Mouse (Mus musculus) liver, embryonic 15.5 days (tissue): ENCODE data around the gene Fosl1. TPM values are rescaled to one million over a fixed set of nuclear protein-coding genes. Genes with fewer than 3 reads are reported as not detected.

Source experiments
- ATAC-seq: fragments of 200-750 bp; cut with Nextera tagmentation; 2 replicates; pipeline ENCODE4 v1.8.0; 2017; ENCODE audit warnings: moderate number of reproducible peaks, mild to moderate bottlenecking, moderate library complexity; ENCODE audit not compliant: insufficient read depth
- H3K27ac ChIP-seq: fragments of 300-500 bp; sonication (generic); replicated peaks from 2 replicates; pipeline ENCODE4 v1.5.1; 2015; ENCODE audit warnings: mild to moderate bottlenecking, inconsistent platforms
- H3K27me3 ChIP-seq: fragments of 300-500 bp; sonication (generic); 2 replicates; pipeline ENCODE4 v1.6.1; 2015; ENCODE audit warnings: mild to moderate bottlenecking, inconsistent platforms
- H3K36me3 ChIP-seq: fragments of 300-500 bp; sonication (generic); replicated peaks from 2 replicates; pipeline ENCODE4 v1.6.1; 2015; ENCODE audit warnings: moderate library complexity, mild to moderate bottlenecking, inconsistent platforms
- H3K4me1 ChIP-seq: fragments of 300-500 bp; sonication (generic); replicated peaks from 2 replicates; pipeline ENCODE4 v1.6.1; 2015; ENCODE audit warnings: inconsistent platforms
- H3K4me2 ChIP-seq: fragments of 300-500 bp; sonication (generic); 2 replicates; pipeline ENCODE4 v1.6.1; 2015; ENCODE audit warnings: moderate library complexity, mild to moderate bottlenecking, inconsistent platforms
- H3K4me3 ChIP-seq: fragments of 300-500 bp; sonication (generic); replicated peaks from 2 replicates; pipeline ENCODE4 v1.5.1; 2015; ENCODE audit warnings: mild to moderate bottlenecking, inconsistent platforms
- H3K9ac ChIP-seq: fragments of 300-500 bp; sonication (generic); 2 replicates; pipeline ENCODE4 v1.6.1; 2015; ENCODE audit warnings: moderate library complexity, mild to moderate bottlenecking, inconsistent platforms
- H3K9me3 ChIP-seq: fragments of 300-500 bp; sonication (generic); replicated peaks from 2 replicates; pipeline ENCODE4 v1.6.1; 2016; ENCODE audit warnings: inconsistent platforms
- WGBS: fragments of 180-500 bp; shearing (Covaris S2); methylation state at CpG from one replicate; pipeline ENCODE4 v1.1.7; 2015; ENCODE audit warnings: mixed read lengths; ENCODE audit not compliant: insufficient replicate concordance; 5-methylcytosine and 5-hydroxymethylcytosine counted together
- polyA plus RNA-seq: library from polyadenylated mRNA; unstranded; fragments of >200 nt; fragmentation: Nextera tagmentation; extraction: Ambion mirVana; gene quantifications from 2 replicates; pipeline ENCODE4 v1.2.1, GENCODE M21; 2015

Gene Fosl1
- polyA plus RNA-seq, 1 experiment from 2014 or later, result not detected

- Histone ChIP-seq H3K4me3 (no peak overlapping the region), H3K4me1 (peaks cover 15% of the 10 kb centered on the region; the same call in 1 of the 2 replicates), H3K27ac (no peak overlapping the region), H3K4me2 (no peak overlapping the region), H3K9me3 (no peaks in the 10 kb centered on the region), H3K9ac (no peak overlapping the region), H3K27me3 (no peaks in the 10 kb centered on the region), H3K36me3 (peaks cover 15% of the 10 kb centered on the region; the same call in 1 of the 2 replicates)
- WGBS, result 61% methylated on average over 4 of the region's 4 CpGs
- no peak for ATAC-seq
Observed at GRCm38 (mm10) chr19:5413840-5414239, 33.5 kb upstream of the Fosl1 start.

DNA sequence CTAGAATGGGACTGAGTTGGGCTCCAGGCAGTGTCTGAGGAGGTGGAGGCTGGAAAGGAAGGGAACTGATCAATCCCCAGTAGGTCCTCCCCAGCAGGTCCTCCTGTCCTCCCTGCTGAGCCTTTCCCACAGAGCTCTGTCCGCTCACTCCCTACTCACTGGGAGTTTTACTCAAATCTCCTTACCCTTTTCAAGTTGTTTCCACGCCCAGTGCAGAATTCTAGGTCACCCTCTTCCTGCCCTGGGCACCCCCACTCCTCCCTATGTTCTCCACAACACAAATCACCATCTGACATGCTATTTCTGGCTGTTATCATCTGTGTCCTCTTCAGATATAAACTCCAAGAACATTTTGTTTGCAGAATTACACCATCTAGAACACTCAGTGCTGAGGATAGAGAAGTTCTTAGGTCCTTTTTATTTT, 32.8 kb upstream of the Fosl1 start:
- H3K27me3 ChIP-seq, result no peaks in the 10 kb centered on the region
- WGBS, result 53% methylated on average over 2 of the region's 2 CpGs
- H3K9ac ChIP-seq, result no peak overlapping the region
- no peak overlapping the region for H3K27ac ChIP-seq
- no peaks in the 10 kb centered on the region for H3K9me3 ChIP-seq
- no peak for ATAC-seq
- H3K4me2 ChIP-seq, result no peak overlapping the region
- H3K36me3 ChIP-seq, result peaks cover 9% of the 10 kb centered on the region; the same call in 1 of the 2 replicates
- no peak overlapping the region for H3K4me3 ChIP-seq
- H3K4me1 ChIP-seq, result peaks cover 9% of the 10 kb centered on the region; the same call in 1 of the 2 replicates

GRCm38 (mm10) chr19:5418750-5419466, 28.4 kb upstream of the Fosl1 start:
- Histone ChIP-seq H3K36me3 (peaks cover 35% of the 10 kb centered on the region), H3K4me2 (no peak overlapping the region), H3K9me3 (no peaks in the 10 kb centered on the region), H3K4me3 (no peak overlapping the region), H3K27ac (no peak overlapping the region), H3K27me3 (no peaks in the 10 kb centered on the region), H3K9ac (no peak overlapping the region), H3K4me1 (peaks cover 18% of the 10 kb centered on the region)
- ATAC-seq, result no peak
- 81% methylated on average over 8 of the region's 8 CpGs for WGBS

DNA sequence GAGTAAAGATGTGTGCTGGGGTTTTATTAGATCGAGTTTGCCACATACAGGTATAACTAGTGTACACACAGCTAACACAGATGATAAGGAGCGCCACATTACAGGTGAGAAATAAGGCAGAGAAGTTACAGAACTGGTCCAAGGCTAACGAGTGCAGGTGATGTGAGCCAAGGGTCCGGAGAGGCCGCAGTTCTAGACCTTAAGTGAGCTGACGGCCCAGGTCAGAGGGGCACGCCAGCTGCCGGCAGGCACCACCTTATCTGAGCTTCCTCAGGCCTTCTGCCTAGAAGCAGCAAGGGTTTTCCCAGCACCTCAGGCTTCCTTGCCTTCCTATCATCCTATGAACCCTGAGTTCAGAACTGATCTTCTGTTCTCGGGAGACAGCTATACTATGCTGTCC, 27.7 kb upstream of the Fosl1 start:
- no peak overlapping the region for H3K27ac ChIP-seq
- no peak for ATAC-seq
- no peaks in the 10 kb centered on the region for H3K9me3 ChIP-seq
- H3K9ac ChIP-seq, result no peak overlapping the region
- H3K36me3 ChIP-seq, result peaks cover 35% of the 10 kb centered on the region
- H3K4me2 ChIP-seq, result no peak overlapping the region
- no peak overlapping the region for H3K4me3 ChIP-seq
- H3K27me3 ChIP-seq, result no peaks in the 10 kb centered on the region
- 60% methylated on average over 9 of the region's 9 CpGs for WGBS
- peaks cover 19% of the 10 kb centered on the region for H3K4me1 ChIP-seq

- no peaks in the 10 kb centered on the region for H3K27me3 ChIP-seq
- H3K4me3 ChIP-seq, result no peak overlapping the region
- H3K36me3 ChIP-seq, result peaks cover 35% of the 10 kb centered on the region
- ATAC-seq, result no peak
- WGBS, result 77% methylated on average over 6 of the region's 6 CpGs
- H3K4me1 ChIP-seq, result peaks cover 21% of the 10 kb centered on the region
- H3K4me2 ChIP-seq, result no peak overlapping the region
- no peak overlapping the region for H3K9ac ChIP-seq
- H3K27ac ChIP-seq, result no peak overlapping the region
- H3K9me3 ChIP-seq, result no peaks in the 10 kb centered on the region
Observed at GRCm38 (mm10) chr19:5420579-5420978, 26.8 kb upstream of the Fosl1 start.

GRCm38 (mm10) chr19:5421784-5422183, 25.6 kb upstream of the Fosl1 start:
- H3K4me1 ChIP-seq, result peaks cover 33% of the 10 kb centered on the region
- H3K9me3 ChIP-seq, result no peaks in the 10 kb centered on the region
- no peak overlapping the region for H3K9ac ChIP-seq
- H3K4me2 ChIP-seq, result no peak overlapping the region
- H3K27me3 ChIP-seq, result no peaks in the 10 kb centered on the region
- H3K4me3 ChIP-seq, result no peak overlapping the region
- no peak for ATAC-seq
- H3K27ac ChIP-seq, result no peak overlapping the region
- H3K36me3 ChIP-seq, result peaks cover 44% of the 10 kb centered on the region
- 81% methylated on average over 5 of the region's 5 CpGs for WGBS

DNA sequence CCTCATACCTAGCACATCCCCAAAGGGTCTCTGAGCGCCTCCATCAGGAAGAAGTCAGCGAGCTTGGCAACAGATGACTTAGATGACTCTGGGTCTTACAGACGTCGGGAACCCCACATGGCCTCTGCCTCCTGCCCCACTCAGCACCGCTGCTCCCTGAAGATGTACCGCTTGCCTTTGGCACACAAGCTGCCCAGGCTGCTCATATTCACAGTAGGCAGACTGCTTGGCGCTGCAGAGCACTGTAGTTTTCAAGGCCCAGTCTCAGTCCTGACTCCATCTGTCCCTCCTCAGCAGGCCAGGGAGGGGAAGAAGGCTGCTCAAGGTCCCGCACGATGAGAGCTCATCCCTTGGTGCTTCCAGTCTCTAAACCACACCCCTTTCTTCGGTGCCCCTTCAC, 25.1 kb upstream of the Fosl1 start:
- peaks cover 49% of the 10 kb centered on the region for H3K36me3 ChIP-seq

GRCm38 (mm10) chr19:5422895-5423443, 24.4 kb upstream of the Fosl1 start:
- H3K4me3 ChIP-seq, result peak overlapping the region; percentile 91; the same call in 1 of the 2 replicates
- no peaks in the 10 kb centered on the region for H3K9me3 ChIP-seq
- peak overlapping the region; percentile 98 for H3K4me2 ChIP-seq
- WGBS, result 77% methylated on average over 9 of the region's 9 CpGs
- no peak overlapping the region; the same call in 1 of the 2 replicates for H3K27ac ChIP-seq
- H3K4me1 ChIP-seq, result peaks cover 35% of the 10 kb centered on the region
- H3K36me3 ChIP-seq, result peaks cover 45% of the 10 kb centered on the region
- no peaks in the 10 kb centered on the region for H3K27me3 ChIP-seq
- H3K9ac ChIP-seq, result peak overlapping the region; percentile 85; the same call in 1 of the 2 replicates
- no peak for ATAC-seq

More for the DNA sequence above, 25.1 kb upstream of the Fosl1 start:
- Histone ChIP-seq H3K27ac (no peak overlapping the region), H3K4me2 (no peak overlapping the region), H3K4me1 (peaks cover 35% of the 10 kb centered on the region), H3K27me3 (no peaks in the 10 kb centered on the region), H3K9ac (no peak overlapping the region), H3K4me3 (no peak overlapping the region), H3K9me3 (no peaks in the 10 kb centered on the region)
- no peak for ATAC-seq
- 84% methylated on average over 10 of the region's 10 CpGs for WGBS

DNA sequence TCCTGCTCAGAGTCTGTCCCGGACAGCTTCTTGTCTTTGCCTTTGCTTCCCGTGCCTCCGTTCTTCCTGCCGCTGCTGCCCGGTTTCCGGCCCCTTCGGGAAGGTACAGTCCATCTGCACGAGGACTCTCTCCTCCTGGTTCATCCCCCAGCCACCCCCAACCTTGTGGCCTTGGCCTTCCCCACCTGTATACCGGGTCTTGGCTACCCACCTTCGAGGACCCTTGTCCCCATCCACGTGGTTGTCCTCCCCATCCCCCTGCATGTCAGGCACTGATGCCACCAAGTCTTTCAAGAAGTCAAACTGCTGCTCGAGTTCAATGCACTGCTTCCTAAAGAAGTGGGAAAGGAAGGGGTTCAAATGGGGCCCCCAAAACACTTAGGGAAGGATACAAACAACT, 23.8 kb upstream of the Fosl1 start:
- ATAC-seq, result no peak
- H3K9ac ChIP-seq, result peak overlapping the region; percentile 85; the same call in 1 of the 2 replicates
- peak overlapping the region; percentile 92 for H3K27ac ChIP-seq
- H3K9me3 ChIP-seq, result no peaks in the 10 kb centered on the region
- peak overlapping the region; percentile 91 for H3K4me3 ChIP-seq
- 63% methylated on average over 12 of the region's 12 CpGs for WGBS
- peak overlapping the region; percentile 98 for H3K4me2 ChIP-seq
- H3K36me3 ChIP-seq, result peaks cover 41% of the 10 kb centered on the region
- H3K27me3 ChIP-seq, result no peaks in the 10 kb centered on the region
- peaks cover 35% of the 10 kb centered on the region for H3K4me1 ChIP-seq

GRCm38 (mm10) chr19:5424092-5424781, 23.1 kb upstream of the Fosl1 start:
- Histone ChIP-seq H3K4me2 (peak overlapping the region; percentile 98), H3K4me1 (peaks cover 35% of the 10 kb centered on the region), H3K27ac (peak overlapping the region; percentile 92), H3K9me3 (no peaks in the 10 kb centered on the region), H3K27me3 (no peaks in the 10 kb centered on the region), H3K9ac (peak overlapping the region; percentile 85), H3K36me3 (peaks cover 41% of the 10 kb centered on the region), H3K4me3 (peak overlapping the region; percentile 91)
- WGBS, result under 1% methylated on average over 37 of the region's 48 CpGs
- peak; percentile 46 for ATAC-seq
